Mouse (Mus musculus): ENCODE data around the gene Als2cr12. TPM values are rescaled to one million over a fixed set of nuclear protein-coding genes. Genes with fewer than 3 reads are reported as not detected.

The Als2cr12 gene
- polyA plus RNA-seq, 1 experiment from 2014 or later: not detected

- peak overlapping the region; percentile 5; the same call in 1 of the 2 replicates for H3K27ac ChIP-seq (ENCODE audit: poor library complexity, severe bottlenecking)
- H3K9ac ChIP-seq: no peak overlapping the region
- WGBS: 71% methylated on average over 1 of the region's 1 CpGs
- peaks cover 26% of the 10 kb centered on the region for H3K4me1 ChIP-seq (replicated peaks)
- H3K4me2 ChIP-seq: no peak overlapping the region
- H3K27me3 ChIP-seq (replicated peaks): no peaks in the 10 kb centered on the region
- ATAC-seq (ENCODE audit: insufficient number of reproducible peaks, low FRiP score): peak; percentile 66
- H3K4me3 ChIP-seq: no peak overlapping the region
- no peaks in the 10 kb centered on the region for H3K9me3 ChIP-seq (replicated peaks)
- H3K36me3 ChIP-seq: peaks cover 44% of the 10 kb centered on the region
These were observed 31.4 kb upstream of the Als2cr12 start for GRCm38 (mm10) chr1:58727019-58727746.

- Histone ChIP-seq H3K27me3 (replicated peaks) (no peaks in the 10 kb centered on the region), H3K36me3 (peaks cover 33% of the 10 kb centered on the region), H3K9ac (no peak overlapping the region), H3K27ac (ENCODE audit: poor library complexity, severe bottlenecking) (no peak overlapping the region), H3K4me3 (no peak overlapping the region), H3K4me2 (no peak overlapping the region), H3K4me1 (replicated peaks) (peaks cover 34% of the 10 kb centered on the region), H3K9me3 (replicated peaks) (no peaks in the 10 kb centered on the region)
- 83% methylated on average over 5 of the region's 5 CpGs for WGBS
- ATAC-seq (ENCODE audit: insufficient number of reproducible peaks, low FRiP score): no peak
These were observed 30.0 kb upstream of the Als2cr12 start for GRCm38 (mm10) chr1:58725767-58726166.

- no peaks in the 10 kb centered on the region for H3K27me3 ChIP-seq (replicated peaks)
- H3K4me2 ChIP-seq: no peak overlapping the region
- H3K36me3 ChIP-seq: peaks cover 31% of the 10 kb centered on the region
- H3K9me3 ChIP-seq (replicated peaks): no peaks in the 10 kb centered on the region
- peaks cover 34% of the 10 kb centered on the region for H3K4me1 ChIP-seq (replicated peaks)
- H3K4me3 ChIP-seq: no peak overlapping the region
- no peak overlapping the region for H3K27ac ChIP-seq (ENCODE audit: poor library complexity, severe bottlenecking)
- ATAC-seq (ENCODE audit: insufficient number of reproducible peaks, low FRiP score): no peak
- no peak overlapping the region for H3K9ac ChIP-seq
These were observed 29.3 kb upstream of the Als2cr12 start for GRCm38 (mm10) chr1:58725095-58725494.

- Histone ChIP-seq H3K27ac (ENCODE audit: poor library complexity, severe bottlenecking) (no peak overlapping the region), H3K27me3 (replicated peaks) (no peaks in the 10 kb centered on the region), H3K4me3 (0 out of 2 replicates have a peak overlapping the region, but pooled peaks have one; percentile 13), H3K9me3 (replicated peaks) (no peaks in the 10 kb centered on the region), H3K36me3 (peaks cover 31% of the 10 kb centered on the region), H3K9ac (no peak overlapping the region), H3K4me2 (peak overlapping the region; percentile 51), H3K4me1 (replicated peaks) (peaks cover 34% of the 10 kb centered on the region)
- WGBS: 42% methylated on average over 6 of the region's 9 CpGs
- no peak for ATAC-seq (ENCODE audit: insufficient number of reproducible peaks, low FRiP score)
These were observed 28.7 kb upstream of the Als2cr12 start for GRCm38 (mm10) chr1:58724533-58724932.

- ATAC-seq (ENCODE audit: insufficient number of reproducible peaks, low FRiP score): no peak
- Histone ChIP-seq H3K4me3 (0 out of 2 replicates have a peak overlapping the region, but pooled peaks have one; percentile 13), H3K9me3 (replicated peaks) (no peaks in the 10 kb centered on the region), H3K36me3 (peaks cover 31% of the 10 kb centered on the region), H3K27me3 (replicated peaks) (no peaks in the 10 kb centered on the region), H3K4me1 (replicated peaks) (peaks cover 34% of the 10 kb centered on the region), H3K9ac (no peak overlapping the region), H3K4me2 (peak overlapping the region; percentile 51), H3K27ac (ENCODE audit: poor library complexity, severe bottlenecking) (peak overlapping the region; percentile 34)
- WGBS: 57% methylated on average over 7 of the region's 7 CpGs
These were observed 28.1 kb upstream of the Als2cr12 start for GRCm38 (mm10) chr1:58723809-58724405.

- no peak overlapping the region for H3K4me2 ChIP-seq
- 64% methylated on average over 7 of the region's 7 CpGs for WGBS
- no peak for ATAC-seq (ENCODE audit: insufficient number of reproducible peaks, low FRiP score)
- no peak overlapping the region for H3K9ac ChIP-seq
- peaks cover 34% of the 10 kb centered on the region for H3K4me1 ChIP-seq (replicated peaks)
- H3K27ac ChIP-seq (ENCODE audit: poor library complexity, severe bottlenecking): no peak overlapping the region
- H3K9me3 ChIP-seq (replicated peaks): no peaks in the 10 kb centered on the region
- peaks cover 29% of the 10 kb centered on the region for H3K36me3 ChIP-seq
- no peaks in the 10 kb centered on the region for H3K27me3 ChIP-seq (replicated peaks)
- no peak overlapping the region for H3K4me3 ChIP-seq
These were observed 27.4 kb upstream of the Als2cr12 start for GRCm38 (mm10) chr1:58723062-58723808.

GRCm38 (mm10) chr1:58722115-58722938, 26.5 kb upstream of the Als2cr12 start:
- no peak overlapping the region for H3K9ac ChIP-seq
- WGBS: 69% methylated on average over 11 of the region's 11 CpGs
- no peaks in the 10 kb centered on the region for H3K9me3 ChIP-seq (replicated peaks)
- no peak overlapping the region for H3K4me3 ChIP-seq
- H3K27ac ChIP-seq (ENCODE audit: poor library complexity, severe bottlenecking): no peak overlapping the region
- no peaks in the 10 kb centered on the region for H3K27me3 ChIP-seq (replicated peaks)
- H3K4me1 ChIP-seq (replicated peaks): peaks cover 28% of the 10 kb centered on the region
- no peak for ATAC-seq (ENCODE audit: insufficient number of reproducible peaks, low FRiP score)
- H3K36me3 ChIP-seq: peaks cover 25% of the 10 kb centered on the region
- no peak overlapping the region for H3K4me2 ChIP-seq

GRCm38 (mm10) chr1:58720988-58721387, 25.2 kb upstream of the Als2cr12 start:
- H3K9me3 ChIP-seq (replicated peaks): no peaks in the 10 kb centered on the region
- H3K4me1 ChIP-seq (replicated peaks): peaks cover 34% of the 10 kb centered on the region
- 70% methylated on average over 4 of the region's 4 CpGs for WGBS
- H3K36me3 ChIP-seq: peaks cover 30% of the 10 kb centered on the region
- H3K9ac ChIP-seq: no peak overlapping the region
- H3K27ac ChIP-seq (ENCODE audit: poor library complexity, severe bottlenecking): no peak overlapping the region
- ATAC-seq (ENCODE audit: insufficient number of reproducible peaks, low FRiP score): no peak
- no peak overlapping the region for H3K4me3 ChIP-seq
- no peaks in the 10 kb centered on the region for H3K27me3 ChIP-seq (replicated peaks)
- H3K4me2 ChIP-seq: no peak overlapping the region

GRCm38 (mm10) chr1:58720090-58720489, 24.3 kb upstream of the Als2cr12 start:
- WGBS: 85% methylated on average over 8 of the region's 8 CpGs

GRCm38 (mm10) chr1:58719356-58719945, 23.7 kb upstream of the Als2cr12 start:
- no peaks in the 10 kb centered on the region for H3K27me3 ChIP-seq (replicated peaks)
- H3K4me2 ChIP-seq: no peak overlapping the region
- H3K36me3 ChIP-seq: peaks cover 40% of the 10 kb centered on the region
- no peak overlapping the region for H3K9ac ChIP-seq
- no peak for ATAC-seq (ENCODE audit: insufficient number of reproducible peaks, low FRiP score)
- no peaks in the 10 kb centered on the region for H3K9me3 ChIP-seq (replicated peaks)
- H3K27ac ChIP-seq (ENCODE audit: poor library complexity, severe bottlenecking): no peak overlapping the region
- WGBS: 85% methylated on average over 7 of the region's 7 CpGs
- peaks cover 38% of the 10 kb centered on the region for H3K4me1 ChIP-seq (replicated peaks)
- no peak overlapping the region for H3K4me3 ChIP-seq

More at GRCm38 (mm10) chr1:58720090-58720489, 24.3 kb upstream of the Als2cr12 start:
- peaks cover 37% of the 10 kb centered on the region for H3K36me3 ChIP-seq
- no peak overlapping the region for H3K27ac ChIP-seq (ENCODE audit: poor library complexity, severe bottlenecking)
- H3K4me2 ChIP-seq: no peak overlapping the region
- H3K4me3 ChIP-seq: no peak overlapping the region
- ATAC-seq (ENCODE audit: insufficient number of reproducible peaks, low FRiP score): no peak
- H3K9me3 ChIP-seq (replicated peaks): no peaks in the 10 kb centered on the region
- peaks cover 37% of the 10 kb centered on the region for H3K4me1 ChIP-seq (replicated peaks)
- H3K27me3 ChIP-seq (replicated peaks): no peaks in the 10 kb centered on the region
- no peak overlapping the region for H3K9ac ChIP-seq

All from heart, embryonic 12.5 days (tissue).